19 mouse cellular contexts compared by ENCODE assay signal in the genomic region with DNA sequence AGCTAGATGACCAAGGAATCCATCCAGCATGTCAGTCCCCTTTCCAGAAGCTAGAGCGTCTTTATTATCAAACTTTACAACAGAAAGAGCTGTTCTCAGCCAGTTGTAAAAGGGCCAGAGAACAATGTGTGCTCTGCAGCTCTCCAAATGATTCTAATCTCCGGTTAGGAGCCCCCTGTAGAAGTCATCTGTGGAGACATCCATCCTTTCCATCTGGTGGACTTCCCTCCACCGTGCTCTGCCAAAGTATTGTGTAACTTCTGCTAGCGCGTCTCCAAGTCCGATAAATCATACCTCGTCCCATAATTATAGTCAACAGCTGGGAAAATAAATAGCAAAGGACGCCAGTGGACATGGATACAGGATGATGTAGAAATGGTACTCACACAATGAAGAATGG. TPM values are rescaled to one million over a fixed set of nuclear protein-coding genes. Genes with fewer than 3 reads are reported as not detected.
DNase-seq lines count a peak whose midpoint lies in the region; ATAC-seq lines count a peak whose summit lies in the region.
"Had no signal": no experiment of that assay in that cellular context is flagged by ENCODE, and none has a peak within 500 bp of the region (broad histone marks: within the 10 kb centered on the region; RNA-seq: fewer than 3 reads in every experiment).

No protein-coding gene starts in this region.

- intact Hi-C loops in gastrocnemius, postnatal 14 days (cut with DNase I; ENCODE audit: low total_unique reads): no loop called here

- peaks cover 26% of the 10 kb centered on the region for H3K4me1 ChIP-seq in kidney, embryonic 16.5 days (ENCODE audit: insufficient read depth, low read length)
- H3K4me1 ChIP-seq: embryonic facial prominence, embryonic 12.5 days; liver, embryonic 12.5 days had no signal

- H3K4me3 ChIP-seq in kidney, embryonic 16.5 days (ENCODE audit: low read length): no peak overlapping the region
- H3K4me3 ChIP-seq: embryonic facial prominence, embryonic 12.5 days; liver, embryonic 12.5 days had no signal

- peak overlapping the region; percentile 82 for H3K27ac ChIP-seq in kidney, embryonic 16.5 days (ENCODE audit: low read length)
- H3K27ac ChIP-seq: embryonic facial prominence, embryonic 12.5 days; liver, embryonic 12.5 days had no signal

- no peaks in the 10 kb centered on the region for H3K9me3 ChIP-seq in kidney, embryonic 16.5 days (ENCODE audit: low read length)
- H3K9me3 ChIP-seq: embryonic facial prominence, embryonic 12.5 days; liver, embryonic 12.5 days had no signal

- no peak for ATAC-seq in kidney, embryonic 16.5 days (ENCODE audit: low FRiP score, low TSS enrichment)
- ATAC-seq: forebrain, embryonic 16.5 days; liver, embryonic 12.5 days; Patski had no signal

- peak; percentile 52 for DNase-seq in kidney, adult 11 months
- DNase-seq in kidney, adult 8-10 months: no peak
- DNase-seq in gastrocnemius, postnatal 14 days: peak; percentile 43
- peak; percentile 74 for DNase-seq in lung, postnatal 36 days
- DNase-seq in spleen, postnatal 4 days (ENCODE audit: low spot score in 2 of 2): no peak
- no peak for DNase-seq in cerebellum, postnatal 14 days
- DNase-seq in layer of hippocampus, postnatal 10 days (ENCODE audit: low spot score in 2 of 2): no peak
- DNase-seq: adrenal gland, postnatal 36 days; thymus, postnatal 14 days had no signal

- no peak overlapping the region for H3K4me2 ChIP-seq in kidney, embryonic 16.5 days (replicated peaks; ENCODE audit: low read depth, low read length)
- H3K4me2 ChIP-seq: embryonic facial prominence, embryonic 12.5 days; liver, embryonic 12.5 days had no signal

- H3K9ac ChIP-seq in kidney, embryonic 16.5 days (replicated peaks; ENCODE audit: low read length): no peak overlapping the region
- H3K9ac ChIP-seq: embryonic facial prominence, embryonic 12.5 days; liver, embryonic 12.5 days had no signal

- no peaks in the 10 kb centered on the region for H3K27me3 ChIP-seq in kidney, embryonic 16.5 days (ENCODE audit: insufficient read depth, low read length)
- H3K27me3 ChIP-seq: embryonic facial prominence, embryonic 12.5 days; liver, embryonic 12.5 days; Patski had no signal

- no peaks in the 10 kb centered on the region for H3K36me3 ChIP-seq in kidney, embryonic 16.5 days (ENCODE audit: insufficient read depth, low read length)
- H3K36me3 ChIP-seq: embryonic facial prominence, embryonic 12.5 days; liver, embryonic 12.5 days had no signal

- WGBS in kidney, embryonic 16.5 days: 71% methylated on average over 8 of the region's 8 CpGs

RNA-seq across cellular contexts. Expression of a gene that starts 12.0 kb away (rescaled TPM):
- 10 to 100 TPM; 46.4 to 90.8 TPM for total RNA-seq in gastrocnemius, postnatal 14 days (2021)
- 77.6 and 115 TPM in 2 replicates for polyA plus RNA-seq in kidney, embryonic 16.5 days (2015; fragmentation: Nextera tagmentation; extraction: Ambion mirVana)
- 1 to 10 TPM; 1.4 to 1.7 TPM for total RNA-seq in layer of hippocampus, postnatal 10 days (2021)
- total RNA-seq: hematopoietic stem cell, adult 5-6 weeks had no signal

RNA-seq across cellular contexts. Expression of a gene that starts 31.2 kb away (rescaled TPM):
- under 1 TPM; 0.13 to 0.37 TPM for total RNA-seq in gastrocnemius, postnatal 14 days (2021)
- polyA plus RNA-seq in kidney, embryonic 16.5 days (2015; fragmentation: Nextera tagmentation; extraction: Ambion mirVana): 0.46 and 0.66 TPM in 2 replicates
- under 1 TPM; 0.21 to 0.47 TPM for total RNA-seq in layer of hippocampus, postnatal 10 days (2021)
- total RNA-seq: hematopoietic stem cell, adult 5-6 weeks had no signal
- polyA plus RNA-seq: cerebellum, adult 2 months had no signal

RNA-seq across cellular contexts. Expression of a gene that starts 55.1 kb away (rescaled TPM):
- total RNA-seq in gastrocnemius, postnatal 14 days (2021): not detected
- polyA plus RNA-seq in kidney, embryonic 16.5 days (2015; fragmentation: Nextera tagmentation; extraction: Ambion mirVana): 0.10 and 0.21 TPM in 2 replicates
- not detected for total RNA-seq in layer of hippocampus, postnatal 10 days (2021)
- total RNA-seq: adrenal gland, postnatal 36 days; hematopoietic stem cell, adult 5-6 weeks; layer of hippocampus, adult 18-20 months; midbrain, postnatal 0 days had no signal
- polyA plus RNA-seq: cerebellum, adult 2 months; forebrain, embryonic 16.5 days; liver, embryonic 12.5 days; midbrain, postnatal 0 days; Patski; small intestine, adult 2 months had no signal

Comparison
In these comparisons a context has a peak if more than half of its experiments do, and no peak if none do; other contexts are left out.
1. DNase-seq: peak in kidney, adult 11 months (single experiment), gastrocnemius, postnatal 14 days (single experiment) and lung, postnatal 36 days (single experiment); none in kidney, adult 8-10 months (0 of 2), spleen, postnatal 4 days (0 of 2), cerebellum, postnatal 14 days (0 of 2) and layer of hippocampus, postnatal 10 days (0 of 2).
2. RNA of a gene that starts 12.0 kb away (total RNA-seq): 46.4 to 90.8 TPM in gastrocnemius, postnatal 14 days; 1.4 to 1.7 TPM in layer of hippocampus, postnatal 10 days; every median in the first group is over 10 times any median in the second.